Mouse (Mus musculus) hematopoietic stem cell, adult 5-6 weeks (primary cell): Measurements from ENCODE around the gene Mettl24. TPM values are rescaled to one million over a fixed set of nuclear protein-coding genes. Genes with fewer than 3 reads are reported as not detected.

ENCODE experiments used
- ATAC-seq, 2 experiments: fragments of 125-278 bp in 1 of 2; replicated peaks in 1 of 2; 2 replicates each; pipeline ENCODE4 v1.8.0; 2016 to 2017; ENCODE audit warnings: inconsistent platforms in 2 of 2, mild to moderate bottlenecking in 2 of 2, moderate number of reproducible peaks in 2 of 2, low read depth in 1 of 2, moderate TSS enrichment in 1 of 2; ENCODE audit not compliant: low FRiP score in 2 of 2, poor library complexity in 2 of 2, severe bottlenecking in 2 of 2, insufficient read depth in 1 of 2, low TSS enrichment in 1 of 2
- total RNA-seq: library from RNA; stranded (forward); fragments of 172-1452, 232-1000 nt; gene quantifications from 2 replicates; pipeline ENCODE4 v1.2.3, GENCODE M21; 2017

The Mettl24 gene
- total RNA-seq, 1 experiment from 2014 or later = not detected

DNA sequence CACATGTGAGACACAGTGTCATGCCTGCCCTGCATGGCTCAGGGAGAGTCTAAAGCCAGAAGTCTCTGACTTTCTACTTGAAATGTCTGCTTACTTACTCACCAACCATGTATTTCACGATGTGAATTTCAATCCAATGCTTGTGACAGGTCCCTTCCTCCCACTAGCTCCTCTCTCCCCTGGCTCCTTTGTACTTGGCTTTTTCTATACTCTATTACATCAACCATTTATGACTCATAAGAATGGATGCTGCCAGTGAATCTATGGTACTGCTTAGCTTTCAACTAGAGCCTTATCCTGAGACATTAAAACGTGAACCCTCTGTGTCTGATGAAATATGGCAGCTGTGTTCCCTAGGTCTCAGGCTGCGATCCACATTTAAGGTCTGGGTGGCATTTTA lies 147.2 kb downstream of the Mettl24 start:
- ATAC-seq = no peak

DNA sequence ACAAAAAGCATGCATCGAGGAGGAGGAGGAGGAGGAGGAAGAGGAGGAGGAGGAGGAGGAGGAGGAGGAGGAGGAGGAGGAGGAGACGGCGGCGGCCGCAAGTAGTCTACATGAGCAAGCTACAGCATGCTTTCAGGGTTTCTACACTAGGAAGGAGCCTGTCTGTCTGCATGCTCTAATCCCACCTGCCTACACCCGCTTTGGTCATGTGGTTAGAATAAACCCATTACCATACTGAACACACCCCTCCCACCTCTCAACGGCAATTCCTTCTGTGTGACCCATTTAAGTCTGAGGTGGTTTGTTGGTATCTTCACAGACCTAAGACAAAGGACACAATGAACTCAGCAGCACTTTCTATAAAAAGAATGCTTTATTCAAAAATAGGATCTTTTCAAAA lies 148.2 kb downstream of the Mettl24 start:
- ATAC-seq = no peak

DNA sequence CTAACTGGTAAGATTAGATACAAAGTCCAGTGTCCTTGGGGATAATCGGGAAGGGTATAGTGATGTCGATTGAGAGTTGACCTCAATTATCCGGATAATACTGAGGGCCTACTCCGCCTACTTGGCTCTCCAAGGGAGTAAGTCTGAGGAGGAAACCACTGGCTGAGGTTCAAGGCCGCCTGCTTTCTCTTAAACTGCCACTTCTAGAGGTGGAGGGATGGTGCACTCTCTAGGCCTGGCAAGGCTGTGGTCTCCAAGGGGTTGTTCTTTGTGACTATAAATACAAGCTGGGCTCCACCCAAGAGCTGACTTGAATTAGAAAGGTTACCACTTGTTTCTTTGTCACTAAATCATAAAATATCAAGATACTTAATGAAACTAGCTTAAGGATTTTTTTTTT lies 157.0 kb downstream of the Mettl24 start:
- ATAC-seq = no peak

DNA sequence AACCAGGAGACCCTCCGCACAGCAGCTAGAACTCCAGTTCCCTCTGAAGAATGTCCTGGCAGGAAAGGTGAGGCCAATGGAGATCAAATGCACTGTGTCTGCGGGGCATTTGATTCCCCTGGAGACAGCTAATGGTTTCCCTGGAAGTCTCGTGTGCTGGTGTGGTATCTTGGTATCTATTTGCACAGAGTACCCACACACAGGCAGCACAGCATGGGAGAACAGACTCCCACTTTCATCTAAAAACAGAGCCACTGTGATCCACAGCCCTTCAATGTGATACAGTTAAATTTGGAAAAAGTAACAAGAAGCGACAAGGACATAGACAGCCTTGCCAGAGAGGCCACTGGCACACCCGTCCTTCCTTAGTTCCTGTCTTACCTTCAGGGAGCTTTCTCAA lies 160.8 kb downstream of the Mettl24 start:
- no peak for ATAC-seq

DNA sequence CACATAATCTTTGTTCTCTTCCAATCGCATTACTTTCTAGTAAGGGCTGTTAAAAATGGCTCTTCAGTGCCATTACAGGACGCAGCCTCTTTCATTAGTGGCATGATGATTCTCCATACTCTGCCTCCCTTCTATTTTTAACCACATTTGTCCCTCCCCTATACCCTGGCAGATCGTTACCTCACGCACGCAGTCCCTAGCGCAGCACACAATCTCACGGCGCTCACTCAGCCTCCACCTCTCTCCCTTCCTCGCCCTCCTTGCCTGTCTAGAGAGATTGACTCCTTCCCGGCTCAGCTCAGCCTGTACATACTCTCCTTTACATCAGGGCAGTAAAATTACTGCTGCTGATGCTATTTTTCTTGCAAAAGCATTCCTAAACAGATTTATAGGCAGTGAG lies 161.5 kb downstream of the Mettl24 start:
- no peak for ATAC-seq

DNA sequence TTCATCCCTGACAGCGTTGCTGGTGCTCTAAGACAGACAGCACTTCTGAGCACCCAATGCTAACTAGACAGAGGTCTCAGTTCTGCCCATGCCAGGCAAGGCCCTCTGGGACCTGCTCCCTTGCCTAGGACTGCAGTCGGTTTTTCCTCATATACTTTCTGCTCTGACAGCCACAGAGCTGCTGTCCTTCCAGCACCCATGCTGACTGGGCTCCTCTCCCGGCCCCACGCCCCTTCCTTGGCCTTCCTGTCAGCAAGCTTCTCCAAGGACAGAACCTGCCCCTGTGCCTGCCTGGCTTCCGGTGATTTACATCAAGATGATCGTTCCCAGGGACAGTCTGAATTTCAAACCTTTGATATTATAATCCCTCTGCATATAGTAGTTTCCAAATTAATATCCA lies 162.5 kb downstream of the Mettl24 start:
- no peak for ATAC-seq

DNA sequence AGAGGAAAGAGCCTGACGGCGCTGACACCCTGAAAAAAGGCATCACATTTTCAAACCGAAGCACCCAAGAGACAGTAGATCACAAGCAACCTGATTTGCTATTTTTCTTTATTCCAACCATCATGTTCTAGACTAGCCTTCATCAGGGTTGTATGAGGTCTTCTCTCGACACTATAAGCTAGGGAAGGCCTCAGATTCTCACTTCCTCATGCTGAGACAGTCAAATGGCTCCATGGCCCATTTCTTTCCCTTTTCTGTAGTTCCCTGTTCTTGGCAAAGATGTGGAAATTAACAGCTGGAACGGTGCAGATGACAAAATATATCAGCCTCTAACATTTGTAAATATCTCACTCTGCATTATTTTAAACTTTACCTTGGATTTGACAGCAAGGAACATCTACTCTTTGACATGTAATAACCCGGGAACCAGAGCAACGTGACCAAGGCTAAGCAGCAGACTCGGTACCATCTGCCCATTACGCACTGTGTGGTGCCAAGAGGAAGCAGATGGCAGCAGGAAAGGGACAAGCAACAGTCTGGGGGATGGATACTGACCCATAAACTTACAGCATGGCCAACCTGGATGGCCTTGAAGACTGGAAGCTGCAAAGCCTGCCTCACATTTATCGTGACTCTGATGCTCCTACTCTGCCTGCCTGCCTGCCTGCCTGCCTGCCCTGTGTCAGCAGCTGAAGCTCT lies 164.2 kb downstream of the Mettl24 start:
- ATAC-seq = no peak

DNA sequence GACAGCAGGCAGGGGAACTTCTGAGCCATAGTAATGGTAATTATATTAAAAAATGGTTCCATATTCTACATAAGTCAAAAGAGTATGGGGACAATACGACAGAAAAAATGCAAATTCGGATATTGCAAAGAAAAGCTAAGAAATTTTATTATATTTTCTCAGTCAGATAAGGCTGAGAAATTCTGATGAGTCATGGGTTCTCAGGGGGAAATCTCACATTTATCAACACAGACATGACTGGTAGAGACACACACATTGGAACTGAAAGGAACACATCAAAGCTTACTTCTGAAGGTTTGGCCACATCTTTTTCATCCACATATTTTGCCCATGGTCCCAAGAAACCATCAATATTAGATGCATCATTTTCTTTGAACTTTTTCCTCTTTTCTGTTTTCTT lies 167.6 kb downstream of the Mettl24 start:
- no peak for ATAC-seq

DNA sequence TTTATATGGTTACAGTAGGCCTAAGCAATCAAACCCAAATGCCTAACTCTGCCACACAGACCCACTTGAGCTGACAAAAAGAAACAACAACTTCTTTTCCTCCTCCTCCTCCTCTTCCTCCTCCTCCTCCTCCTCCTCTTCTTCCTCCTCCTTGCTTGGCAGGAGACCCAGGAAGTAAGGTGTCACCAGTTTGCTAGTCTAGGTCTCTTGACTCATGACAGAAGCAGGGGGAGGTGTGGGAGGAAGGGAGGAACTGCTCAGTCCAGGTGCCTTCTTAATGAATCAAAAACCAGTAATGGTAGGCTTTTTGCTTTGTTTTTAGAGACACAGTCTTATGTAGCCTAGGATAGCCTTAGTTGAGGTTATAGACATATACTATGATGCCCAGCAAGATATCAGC lies 168.1 kb downstream of the Mettl24 start:
- no peak for ATAC-seq

DNA sequence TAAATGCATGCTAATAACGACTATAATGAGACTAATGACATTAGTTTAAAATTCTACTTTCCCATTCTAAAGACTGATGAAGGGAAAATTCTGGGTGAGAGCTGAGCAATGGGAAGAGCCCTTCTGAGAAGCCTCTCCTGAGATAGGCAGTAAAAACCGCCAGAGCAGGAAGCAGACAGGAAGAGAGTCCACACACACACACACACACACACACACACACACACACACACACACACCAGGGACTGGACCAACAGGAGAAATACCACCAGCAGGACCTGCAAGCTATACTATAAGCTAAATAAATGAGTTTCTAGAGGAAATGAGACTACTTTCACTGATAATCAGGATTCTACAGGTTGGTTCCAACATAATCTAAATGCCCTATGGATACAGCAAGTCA lies 172.5 kb downstream of the Mettl24 start:
- ATAC-seq = no peak

DNA sequence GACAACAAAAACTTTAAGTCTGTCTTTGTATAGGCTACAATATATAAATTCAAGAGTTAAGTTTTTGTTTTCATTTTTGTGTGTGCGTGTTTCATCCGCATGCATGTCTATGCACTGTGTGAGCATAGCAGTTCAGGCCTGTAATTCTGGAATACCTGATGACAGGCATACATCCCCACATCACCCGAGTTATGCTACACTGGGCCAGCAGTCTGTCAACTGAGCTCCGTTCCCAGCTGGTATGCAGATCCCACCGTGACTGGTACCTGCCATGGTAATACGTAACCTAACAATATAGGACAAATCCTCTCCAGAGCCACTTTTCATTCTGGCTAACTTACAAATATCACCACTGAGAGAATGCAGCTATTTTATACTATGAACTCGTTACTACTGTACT lies 173.6 kb downstream of the Mettl24 start:
- no peak for ATAC-seq

DNA sequence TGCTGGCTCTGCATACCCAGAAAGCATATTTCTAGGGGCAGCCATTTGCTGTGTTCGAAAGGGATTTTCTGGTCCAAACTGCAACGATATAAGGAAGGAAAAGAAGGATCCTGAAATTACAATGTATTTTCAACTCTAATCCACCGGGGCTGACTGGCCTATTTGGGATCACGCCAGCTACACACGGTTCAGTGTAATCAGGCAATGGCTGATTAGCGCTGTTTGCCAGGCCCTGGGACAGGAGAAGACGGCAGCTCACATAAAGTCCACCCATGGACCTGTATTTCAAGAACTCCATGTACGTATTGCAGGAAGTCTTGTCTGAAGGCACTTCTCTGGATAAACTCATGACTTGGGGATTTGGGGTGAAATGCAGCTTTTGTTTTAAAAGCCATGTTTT lies 174.5 kb downstream of the Mettl24 start:
- no peak for ATAC-seq

Other genes starting within 250 kb of the Mettl24 start
- not detected in 2 replicates for gene Slc22a16, start 112.9 kb upstream of the Mettl24 start, total RNA-seq
- gene Ddo, start 53.3 kb upstream of the Mettl24 start, total RNA-seq = not detected in 2 replicates
- 41.9 and 48.4 TPM in 2 replicates for gene Cdc40, start 200.0 kb downstream of the Mettl24 start, total RNA-seq
- not detected in 2 replicates for gene Wasf1, start 200.2 kb downstream of the Mettl24 start, total RNA-seq